Mouse (Mus musculus): ENCODE data around the gene Map10.

DNA sequence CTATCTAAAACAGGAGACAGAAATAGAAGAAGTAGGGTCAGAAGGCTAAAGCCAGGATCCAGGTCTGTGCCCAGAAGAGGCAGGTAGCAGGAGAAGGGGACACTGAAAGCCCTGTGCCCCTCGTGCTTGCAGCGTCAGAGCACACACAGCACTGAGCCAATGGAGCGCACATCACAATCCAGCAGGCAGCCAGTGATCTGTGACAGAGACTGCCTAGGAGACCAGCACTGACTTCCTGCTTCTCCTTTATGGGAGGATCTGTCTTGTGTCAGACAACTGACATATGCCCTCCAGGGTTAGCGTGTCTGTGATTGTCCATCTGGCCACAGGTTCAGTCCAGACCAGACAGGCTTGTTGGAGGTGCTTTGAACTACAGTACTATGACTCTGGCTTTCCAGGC, 49.3 kb upstream of the Map10 start:
- TF ChIP-seq CTCF (IDR thresholded peaks at IDR 0.05; ENCODE audit: low read depth, low read length) (no peak), POLR2A (IDR thresholded peaks at IDR 0.05; ENCODE audit: insufficient read depth, low read length) (no peak), EP300 (IDR thresholded peaks at IDR 0.05; ENCODE audit: insufficient read depth, low read depth, low read length) (no peak)

All from ES-Bruce4 (cell line).